Mouse (Mus musculus) testis, adult 2 months (tissue): ENCODE results near the gene Pir. TPM values are rescaled to one million over a fixed set of nuclear protein-coding genes. Genes with fewer than 3 reads are reported as not detected.

ENCODE experiments used
- H3K27ac ChIP-seq: fragments of 200-500 bp; 2 replicates; pipeline ENCODE4 v1.5.1; 2012; ENCODE audit warnings: low read depth, low read length; ENCODE audit not compliant: control insufficient read depth, insufficient read depth
- H3K27me3 ChIP-seq: fragments of 200-500 bp; 2 replicates; pipeline ENCODE4 v1.6.1; 2012; ENCODE audit warnings: mild to moderate bottlenecking, low read length, moderate library complexity; ENCODE audit not compliant: control insufficient read depth, insufficient read depth
- H3K36me3 ChIP-seq: fragments of 200-500 bp; 2 replicates; pipeline ENCODE4 v1.6.1; 2012; ENCODE audit warnings: mild to moderate bottlenecking, low read length; ENCODE audit not compliant: control insufficient read depth, insufficient read depth
- H3K4me1 ChIP-seq: fragments of 200-500 bp; 2 replicates; pipeline ENCODE4 v1.6.1; 2012; ENCODE audit warnings: low read length; ENCODE audit not compliant: control insufficient read depth, insufficient read depth
- H3K4me3 ChIP-seq: fragments of 200-500 bp; 2 replicates; pipeline ENCODE4 v1.5.1; 2012; ENCODE audit warnings: low read depth, mild to moderate bottlenecking, low read length, moderate library complexity, mixed read lengths; ENCODE audit not compliant: control insufficient read depth
- CTCF ChIP-seq: fragments of 200-500 bp; IDR thresholded peaks from 2 replicates; pipeline ENCODE4 v1.5.1; 2012; ENCODE audit warnings: low read depth, mild to moderate bottlenecking, inconsistent platforms, low read length, moderate library complexity; ENCODE audit not compliant: control insufficient read depth, insufficient read depth, insufficient replicate concordance
- POLR2A ChIP-seq: fragments of 200-500 bp; IDR thresholded peaks from 2 replicates; pipeline ENCODE4 v1.6.1; 2012; ENCODE audit warnings: low read depth, mild to moderate bottlenecking, inconsistent platforms, low read length, moderate library complexity; ENCODE audit not compliant: control insufficient read depth
- polyA plus RNA-seq: library from polyadenylated mRNA; depleted of rRNA; stranded (reverse); fragments of >200 nt; gene quantifications from 2 replicates; pipeline ENCODE4 v1.2.3, GENCODE M21; 2012

Gene Pir
- polyA plus RNA-seq, 1 experiment, result 0.52 TPM

DNA sequence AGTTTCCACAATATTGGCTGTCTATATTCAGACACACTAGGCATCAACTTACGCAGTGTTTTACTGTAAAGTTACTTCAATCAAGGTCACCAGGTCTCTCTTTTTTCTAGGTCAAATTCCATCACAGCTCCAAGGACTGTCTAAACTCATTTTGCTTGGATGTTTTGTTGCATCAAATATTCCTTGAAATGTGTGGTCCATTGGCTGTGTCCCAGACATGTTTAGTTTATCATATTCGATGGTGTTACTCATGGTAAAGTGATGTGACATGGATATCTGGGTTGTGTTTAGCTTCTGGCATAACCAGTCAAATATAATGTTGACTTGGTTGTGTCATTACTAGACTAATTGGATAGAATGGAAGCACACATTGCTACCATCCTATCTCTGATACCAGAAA, 61.2 kb downstream of the Pir start:
- no peaks in the 10 kb centered on the region for H3K4me1 ChIP-seq

DNA sequence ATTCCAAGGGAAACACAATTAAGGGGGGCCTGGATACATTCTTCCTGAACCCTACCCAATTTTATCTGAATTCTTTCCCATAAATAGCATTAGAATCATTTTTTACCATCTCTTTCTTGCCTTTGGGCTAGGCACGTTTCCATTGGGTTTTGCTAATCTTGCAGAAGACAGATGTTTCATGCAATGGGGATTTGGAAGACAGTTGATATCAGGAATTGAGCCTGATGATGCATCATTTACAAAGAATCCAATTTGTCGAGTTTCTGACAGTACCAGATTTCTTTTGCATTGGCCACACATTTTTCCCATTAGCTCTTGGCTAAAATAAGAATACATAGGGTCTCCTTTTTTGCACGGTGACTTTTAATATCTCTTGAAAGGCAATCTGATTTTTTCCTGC, 61.6 kb downstream of the Pir start:
- Histone ChIP-seq H3K27me3 (no peaks in the 10 kb centered on the region), H3K4me1 (no peaks in the 10 kb centered on the region), H3K36me3 (no peaks in the 10 kb centered on the region), H3K27ac (no peak overlapping the region), H3K4me3 (no peak overlapping the region)
- TF ChIP-seq CTCF (no peak), POLR2A (no peak)

More for the DNA sequence above, 61.2 kb downstream of the Pir start:
- Histone ChIP-seq H3K27me3 (no peaks in the 10 kb centered on the region), H3K27ac (no peak overlapping the region), H3K36me3 (no peaks in the 10 kb centered on the region), H3K4me3 (no peak overlapping the region)
- TF ChIP-seq CTCF (no peak), POLR2A (no peak)

DNA sequence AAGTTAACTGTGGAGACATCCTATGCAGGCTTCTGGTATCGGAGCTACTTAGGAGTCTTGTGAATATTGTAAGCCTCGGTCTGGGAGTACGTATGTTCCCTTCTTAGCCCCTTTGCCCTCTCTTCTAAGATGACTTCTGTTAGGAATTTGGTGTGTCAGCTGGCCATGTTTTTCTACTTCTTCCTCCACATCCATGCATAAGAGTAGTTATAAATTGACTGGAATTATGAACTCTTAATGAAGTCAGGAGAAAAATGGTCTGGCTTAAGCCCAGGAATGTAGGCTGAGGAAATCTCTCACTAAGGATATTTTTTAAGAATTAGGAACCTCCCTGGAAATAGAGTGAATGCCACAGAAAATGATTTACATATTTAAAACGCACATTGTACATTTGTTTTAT, 69.4 kb downstream of the Pir start:
- Histone ChIP-seq H3K4me3 (no peak overlapping the region), H3K36me3 (no peaks in the 10 kb centered on the region), H3K4me1 (no peaks in the 10 kb centered on the region), H3K27me3 (no peaks in the 10 kb centered on the region), H3K27ac (no peak overlapping the region)
- no peak for TF ChIP-seq CTCF
- no peak for TF ChIP-seq POLR2A

DNA sequence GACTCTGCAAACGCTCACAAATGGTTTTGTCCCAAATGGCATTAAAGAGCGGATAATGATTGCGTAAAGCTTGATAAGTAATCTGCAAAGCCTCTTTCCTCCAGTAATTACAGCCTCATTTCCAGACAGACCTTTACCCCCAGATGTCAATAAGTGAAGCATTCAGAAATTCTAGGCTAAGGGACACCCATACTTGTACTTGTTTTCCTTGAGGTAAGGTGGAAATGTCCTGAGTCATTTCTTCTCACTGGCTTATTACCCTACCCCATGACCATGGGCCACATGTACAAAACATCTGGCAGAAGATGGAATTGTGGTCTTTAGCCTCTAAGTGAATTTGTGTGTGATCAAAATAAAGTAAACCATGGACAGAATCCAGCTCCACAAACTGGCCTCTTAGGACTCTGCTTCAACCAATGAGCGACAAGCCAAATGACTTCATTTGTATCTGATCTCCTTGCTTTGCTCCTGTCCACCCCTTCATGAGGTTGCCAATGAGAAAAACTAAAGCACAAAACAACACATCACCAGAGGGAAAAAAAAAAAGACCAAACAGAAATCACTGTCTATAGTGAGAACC, 76.3 kb downstream of the Pir start:
- H3K4me1 ChIP-seq, result no peaks in the 10 kb centered on the region
- H3K27ac ChIP-seq, result no peak overlapping the region
- H3K36me3 ChIP-seq, result no peaks in the 10 kb centered on the region
- H3K27me3 ChIP-seq, result no peaks in the 10 kb centered on the region
- no peak overlapping the region for H3K4me3 ChIP-seq
- no peak for TF ChIP-seq CTCF

- H3K27ac ChIP-seq, result no peak overlapping the region
Observed at GRCm38 (mm10) chrX:164348937-164349336, 79.8 kb downstream of the Pir start.

GRCm38 (mm10) chrX:164365153-164365865, 96.1 kb downstream of the Pir start:
- Histone ChIP-seq H3K27ac (no peak overlapping the region), H3K36me3 (no peaks in the 10 kb centered on the region), H3K4me3 (no peak overlapping the region), H3K4me1 (no peaks in the 10 kb centered on the region), H3K27me3 (no peaks in the 10 kb centered on the region)
- TF ChIP-seq CTCF (no peak), POLR2A (no peak)

More at GRCm38 (mm10) chrX:164348937-164349336, 79.8 kb downstream of the Pir start:
- Histone ChIP-seq H3K27me3 (no peaks in the 10 kb centered on the region), H3K36me3 (no peaks in the 10 kb centered on the region), H3K4me3 (no peak overlapping the region), H3K4me1 (no peaks in the 10 kb centered on the region)
- TF ChIP-seq CTCF (no peak), POLR2A (no peak)

DNA sequence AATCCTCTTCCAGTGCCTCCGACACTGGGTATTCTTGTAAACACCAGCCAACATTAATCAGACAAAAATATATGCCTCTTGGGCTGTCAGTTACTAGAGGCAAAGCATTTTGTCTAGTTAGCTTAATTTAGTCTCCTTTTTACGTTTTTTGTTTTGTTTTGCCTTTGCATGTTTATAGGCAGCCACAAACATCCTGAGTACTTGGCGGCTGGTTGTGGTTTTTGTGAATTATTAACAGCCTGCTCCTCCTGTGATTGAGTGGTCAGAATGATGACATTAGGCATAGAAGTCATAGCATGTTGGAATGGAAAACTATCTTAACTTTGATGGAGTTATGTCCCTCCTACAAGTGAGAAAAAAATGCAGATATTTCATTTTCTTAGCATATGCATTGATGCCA, 101.4 kb downstream of the Pir start:
- Histone ChIP-seq H3K4me3 (no peak overlapping the region), H3K27me3 (no peaks in the 10 kb centered on the region), H3K4me1 (no peaks in the 10 kb centered on the region), H3K27ac (no peak overlapping the region), H3K36me3 (no peaks in the 10 kb centered on the region)
- no peak for TF ChIP-seq POLR2A
- TF ChIP-seq CTCF, result no peak
